10 mouse cellular contexts compared by ENCODE assay signal in the genomic region with DNA sequence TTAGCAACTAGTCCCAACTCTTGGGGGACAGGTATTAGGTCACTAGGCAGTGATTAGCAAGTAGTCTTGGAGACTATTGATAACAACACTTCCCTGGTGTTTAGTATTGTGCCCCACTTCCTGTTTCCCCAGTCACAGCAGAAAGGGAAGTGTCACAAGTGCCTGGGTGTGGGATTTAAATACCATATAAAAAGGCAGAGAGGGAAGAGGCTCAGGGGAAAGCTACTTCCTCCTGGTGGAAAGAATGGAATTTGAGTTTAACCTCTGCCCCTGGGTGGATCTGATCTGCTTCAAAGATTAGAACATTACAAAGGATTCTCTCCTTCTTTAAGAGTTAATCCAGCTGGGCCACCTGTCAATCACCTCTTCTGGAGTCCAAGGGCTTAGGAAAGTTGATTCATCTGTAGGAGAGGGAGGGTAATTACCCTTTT. TPM values are rescaled to one million over a fixed set of nuclear protein-coding genes. Genes with fewer than 3 reads are reported as not detected.
DNase-seq lines count a peak whose midpoint lies in the region; ATAC-seq and TF ChIP-seq lines count a peak whose summit lies in the region.
"Had no signal": no experiment of that assay in that cellular context is flagged by ENCODE, and none has a peak within 500 bp of the region (broad histone marks: within the 10 kb centered on the region; RNA-seq: fewer than 3 reads in every experiment).

No protein-coding gene starts in this region.

- dilution Hi-C loops in CH12.LX (cut with MboI; ENCODE audit: extremely low pct_ligation_motif_present, extremely low pct_unique_long_range_greater_than_20kb, low sequenced_read_pairs), result no loop called here

- no peak for TF ChIP-seq POLR2A in CH12.LX (IDR thresholded peaks at IDR 0.05; ENCODE audit: low read depth, low read length)

- ATAC-seq in liver, embryonic 16.5 days (ENCODE audit: low read depth), result no peak
- ATAC-seq in midbrain, embryonic 16.5 days, result no peak

- H3K9ac ChIP-seq in CH12.LX (ENCODE audit: insufficient read depth, low read depth), result no peak overlapping the region
- no peak overlapping the region for H3K9ac ChIP-seq in liver, embryonic 16.5 days (ENCODE audit: low read depth, low read length)
- H3K9ac ChIP-seq in midbrain, embryonic 16.5 days (ENCODE audit: low read depth, low read length), result no peak overlapping the region
- H3K9ac ChIP-seq: limb, embryonic 12.5 days had no signal

- peak; percentile 55 for DNase-seq in 416B (ENCODE audit: low read depth)
- peak; percentile 62 for DNase-seq in CH12.LX (ENCODE audit: extremely low read depth)
- peak; percentile 60 to 79 for DNase-seq in heart, adult 9 months (ENCODE audit: low spot score in 2 of 2)
- no peak for DNase-seq in thymus, postnatal 0 days (ENCODE audit: low spot score)
- DNase-seq in adrenal gland, adult 18-20 months (ENCODE audit: low spot score in 2 of 2), result no peak
- DNase-seq in urinary bladder, postnatal 4 days (ENCODE audit: low spot score in 2 of 2), result no peak
- DNase-seq: adrenal gland, postnatal 36 days had no signal

- TF ChIP-seq RAD21 in CH12.LX (IDR thresholded peaks at IDR 0.05; ENCODE audit: low read depth, low read length), result no peak

- no peaks in the 10 kb centered on the region for H3K36me3 ChIP-seq in CH12.LX (replicated peaks in 1 of 2; ENCODE audit: control insufficient read depth in 1 of 2, insufficient read depth in 1 of 2, low read length in 1 of 2)
- no peaks in the 10 kb centered on the region for H3K36me3 ChIP-seq in liver, embryonic 16.5 days (ENCODE audit: control insufficient read depth, insufficient read depth)
- H3K36me3 ChIP-seq in midbrain, embryonic 16.5 days (ENCODE audit: control insufficient read depth, insufficient read depth, low read length), result no peaks in the 10 kb centered on the region
- H3K36me3 ChIP-seq: limb, embryonic 12.5 days had no signal

- H3K4me2 ChIP-seq in CH12.LX (ENCODE audit: insufficient read depth, low read depth, poor library complexity, severe bottlenecking), result no peak overlapping the region; the same call in 1 of the 2 replicates
- H3K4me2 ChIP-seq in liver, embryonic 16.5 days (ENCODE audit: low read depth, low read length), result no peak overlapping the region
- no peak overlapping the region for H3K4me2 ChIP-seq in midbrain, embryonic 16.5 days (ENCODE audit: low read length)
- H3K4me2 ChIP-seq: limb, embryonic 12.5 days had no signal

- TF ChIP-seq CTCF in CH12.LX (conservative IDR thresholded peaks at IDR 0.05 in 1 of 2, IDR thresholded peaks at IDR 0.05 in 1 of 2; ENCODE audit: low read depth in 2 of 2, low read length in 2 of 2), result no peak

- H3K27ac ChIP-seq in CH12.LX (ENCODE audit: insufficient read depth, low read depth), result no peak overlapping the region
- peak overlapping the region; percentile 60 for H3K27ac ChIP-seq in liver, embryonic 16.5 days (ENCODE audit: low read length)
- H3K27ac ChIP-seq in midbrain, embryonic 16.5 days (ENCODE audit: low read length), result no peak overlapping the region
- H3K27ac ChIP-seq: limb, embryonic 12.5 days had no signal

- H3K27me3 ChIP-seq in CH12.LX (replicated peaks), result no peaks in the 10 kb centered on the region
- H3K27me3 ChIP-seq in liver, embryonic 16.5 days (ENCODE audit: control insufficient read depth, insufficient read depth, low read depth, low read length), result no peaks in the 10 kb centered on the region
- no peaks in the 10 kb centered on the region for H3K27me3 ChIP-seq in midbrain, embryonic 16.5 days (ENCODE audit: control insufficient read depth, insufficient read depth, low read depth, low read length)
- H3K27me3 ChIP-seq: limb, embryonic 12.5 days had no signal

- H3K4me1 ChIP-seq in CH12.LX (ENCODE audit: control insufficient read depth in 1 of 2, insufficient read depth in 2 of 2), result peaks cover 10 to 47% of the 10 kb centered on the region in 2 experiments
- H3K4me1 ChIP-seq in liver, embryonic 16.5 days (ENCODE audit: control insufficient read depth, low read depth, low read length), result peaks cover 29% of the 10 kb centered on the region
- no peaks in the 10 kb centered on the region; the same call in 1 of the 2 replicates for H3K4me1 ChIP-seq in midbrain, embryonic 16.5 days (ENCODE audit: control insufficient read depth, insufficient read depth, low read length)

- H3K79me2 ChIP-seq in CH12.LX (replicated peaks; ENCODE audit: control insufficient read depth, extremely low read depth, insufficient read depth, poor library complexity, severe bottlenecking), result no peaks in the 10 kb centered on the region

- in situ Hi-C loops in CH12.LX (cut with MboI; ENCODE audit: low pct_ligation_motif_present, low pct_unique_long_range_greater_than_20kb, low sequenced_read_pairs), result loop anchor here (5.0 kb wide), 1 partner anchor 39 kb away; no protein-coding TSS in a partner anchor

- TF ChIP-seq EP300 in CH12.LX (IDR thresholded peaks at IDR 0.05; ENCODE audit: low read length), result peak; percentile 41; the same call in 1 of the 2 replicates

- H3K4me3 ChIP-seq in CH12.LX (replicated peaks in 1 of 3; ENCODE audit: low read depth in 2 of 3, low read length in 2 of 3, poor library complexity in 1 of 3), result no peak overlapping the region
- H3K4me3 ChIP-seq in liver, embryonic 16.5 days (ENCODE audit: low read depth, low read length), result no peak overlapping the region
- no peak overlapping the region for H3K4me3 ChIP-seq in midbrain, embryonic 16.5 days (ENCODE audit: low read depth, low read length)
- H3K4me3 ChIP-seq: limb, embryonic 12.5 days had no signal

- no peaks in the 10 kb centered on the region for H3K9me3 ChIP-seq in CH12.LX (replicated peaks; ENCODE audit: low read length)
- no peaks in the 10 kb centered on the region for H3K9me3 ChIP-seq in liver, embryonic 16.5 days (replicated peaks; ENCODE audit: control insufficient read depth, low read length)
- no peaks in the 10 kb centered on the region for H3K9me3 ChIP-seq in midbrain, embryonic 16.5 days (replicated peaks; ENCODE audit: control insufficient read depth, low read length, poor library complexity, severe bottlenecking)
- H3K9me3 ChIP-seq: limb, embryonic 12.5 days had no signal

TF ChIP-seq in CH12.LX, 34 proteins besides CTCF, POLR2A, EP300 and RAD21:
- TF ChIP-seq JUND (conservative IDR thresholded peaks at IDR 0.05; ENCODE audit: low read depth, low read length) (no peak), ELF1 (IDR thresholded peaks at IDR 0.05; ENCODE audit: low read depth, low read length) (peak; percentile 57)

RNA-seq across cellular contexts. Expression of gene Sp1, which starts 12.3 kb away (rescaled TPM):
- total RNA-seq in CH12.LX (2012; rRNA removed) (23.3 and 23.5 TPM in 2 replicates), CH12.LX (2014; rRNA removed) (22.3 and 27.1 TPM in 2 replicates)
- 25.6 and 31.8 TPM in 2 replicates for polyA plus RNA-seq in CH12.LX (2012; ENCODE audit: insufficient read length, low read depth)
- 3.7 TPM in 2 replicates for polyA plus RNA-seq in liver, embryonic 16.5 days (2015; fragmentation: Nextera tagmentation; extraction: Ambion mirVana)
- polyA plus RNA-seq in thymus, postnatal 0 days (2015; fragmentation: Nextera tagmentation; extraction: Ambion mirVana), result 9.7 and 10.9 TPM in 2 replicates
- total RNA-seq in adrenal gland, adult 18-20 months (2021), result 10 to 100 TPM; 61.1 to 62.1 TPM
- 3.1 and 3.5 TPM in 2 replicates for polyA plus RNA-seq in midbrain, embryonic 16.5 days (2015; fragmentation: Nextera tagmentation; extraction: Ambion mirVana)

RNA-seq across cellular contexts. Expression of gene Sp7, which starts 26.6 kb away (rescaled TPM):
- total RNA-seq in CH12.LX (2012; rRNA removed), result 0.04 TPM in 1 of 2 replicates, not detected in the other
- not detected in 2 replicates for total RNA-seq in CH12.LX (2014; rRNA removed)
- not detected in 2 replicates for polyA plus RNA-seq in CH12.LX (2012; ENCODE audit: insufficient read length, low read depth)
- 0.02 TPM in 1 of 2 replicates, not detected in the other for polyA plus RNA-seq in liver, embryonic 16.5 days (2015; fragmentation: Nextera tagmentation; extraction: Ambion mirVana)
- 0.10 and 0.13 TPM in 2 replicates for polyA plus RNA-seq in thymus, postnatal 0 days (2015; fragmentation: Nextera tagmentation; extraction: Ambion mirVana)
- under 1 TPM in 1 of 2 experiments, not detected in 1; 0.10 TPM for total RNA-seq in adrenal gland, adult 18-20 months (2021)
- 0.40 and 0.55 TPM in 2 replicates for polyA plus RNA-seq in midbrain, embryonic 16.5 days (2015; fragmentation: Nextera tagmentation; extraction: Ambion mirVana)

RNA-seq across cellular contexts. Expression of gene Aaas, which starts 43.0 kb away (rescaled TPM):
- 95.5 and 98.3 TPM in 2 replicates for total RNA-seq in CH12.LX (2012; rRNA removed)
- 107 and 126 TPM in 2 replicates for total RNA-seq in CH12.LX (2014; rRNA removed)
- 241 and 266 TPM in 2 replicates for polyA plus RNA-seq in CH12.LX (2012; ENCODE audit: insufficient read length, low read depth)
- 39.3 and 42.4 TPM in 2 replicates for polyA plus RNA-seq in liver, embryonic 16.5 days (2015; fragmentation: Nextera tagmentation; extraction: Ambion mirVana)
- 56.8 and 61.7 TPM in 2 replicates for polyA plus RNA-seq in thymus, postnatal 0 days (2015; fragmentation: Nextera tagmentation; extraction: Ambion mirVana)
- 10 to 100 TPM; 12.0 to 14.7 TPM for total RNA-seq in adrenal gland, adult 18-20 months (2021)
- polyA plus RNA-seq in midbrain, embryonic 16.5 days (2015; fragmentation: Nextera tagmentation; extraction: Ambion mirVana), result 30.2 and 31.1 TPM in 2 replicates

RNA-seq across cellular contexts. Expression of gene Amhr2, which starts 51.6 kb away (rescaled TPM):
- total RNA-seq in CH12.LX (2012; rRNA removed) (not detected in 2 replicates), CH12.LX (2014; rRNA removed) (not detected in 2 replicates)
- polyA plus RNA-seq in CH12.LX (2012; ENCODE audit: insufficient read length, low read depth), result not detected in 2 replicates
- polyA plus RNA-seq in liver, embryonic 16.5 days (2015; fragmentation: Nextera tagmentation; extraction: Ambion mirVana), result 0.04 and 0.07 TPM in 2 replicates
- polyA plus RNA-seq in thymus, postnatal 0 days (2015; fragmentation: Nextera tagmentation; extraction: Ambion mirVana), result 1.8 and 2.1 TPM in 2 replicates
- 1 to 10 TPM; 1.5 to 2.0 TPM for total RNA-seq in adrenal gland, adult 18-20 months (2021)
- 0.15 and 0.26 TPM in 2 replicates for polyA plus RNA-seq in midbrain, embryonic 16.5 days (2015; fragmentation: Nextera tagmentation; extraction: Ambion mirVana)

Comparison
In these comparisons a context has a peak if more than half of its experiments do, and no peak if none do; other contexts are left out.
1. DNase-seq: peak in 416B (single experiment), CH12.LX (single experiment) and heart, adult 9 months (2 of 2); none in thymus, postnatal 0 days (single experiment), adrenal gland, adult 18-20 months (0 of 2) and urinary bladder, postnatal 4 days (0 of 2).